Mouse (Mus musculus): ENCODE measurements at regions not wholly inside any gene's neighbourhood (a gene's known extent, or its start where the extent isn't known, plus 50 kb on each side); places are given as distances from the start of the nearest gene placed in this dataset.

DNA sequence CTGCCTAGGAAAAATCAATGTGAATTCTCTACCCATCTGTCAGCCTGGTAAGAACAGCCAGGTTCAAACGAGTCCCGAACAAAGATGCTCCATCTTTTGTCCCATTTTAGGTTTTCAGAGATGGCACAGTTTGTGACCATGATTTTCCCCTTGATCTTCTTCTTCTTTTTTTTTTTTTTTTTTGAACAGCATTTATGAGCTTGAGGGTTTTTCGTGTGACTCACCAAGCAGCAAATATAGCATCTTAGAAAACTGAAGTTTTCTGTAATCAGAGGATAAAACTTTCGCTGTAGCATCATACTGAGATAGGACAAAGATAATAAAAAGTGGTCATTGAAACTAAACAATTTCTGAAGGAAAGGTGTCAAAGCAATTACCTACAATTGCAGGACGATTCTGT lies 412.6 kb upstream of the Atp2b1 start:
- TF ChIP-seq CTCF (IDR thresholded peaks at IDR 0.05; ENCODE audit: control insufficient read depth, insufficient read depth, insufficient read length) (no peak), MAX (IDR thresholded peaks at IDR 0.05) (no peak), USF1 (IDR thresholded peaks at IDR 0.05; ENCODE audit: low read depth) (no peak), CEBPB (IDR thresholded peaks at IDR 0.05; ENCODE audit: low read depth) (no peak), MYOD1 (IDR thresholded peaks at IDR 0.05; ENCODE audit: control insufficient read depth, insufficient read length, low read depth) (no peak), MYOG (IDR thresholded peaks at IDR 0.05; ENCODE audit: control insufficient read depth, extremely low read depth, insufficient read length) (no peak)

Data from C2C12 (cell line).